Mouse (Mus musculus): ENCODE data around the gene Kif14. TPM values are rescaled to one million over a fixed set of nuclear protein-coding genes. Genes with fewer than 3 reads are reported as not detected.
"Not testable (repeated sequence)": the region's sequence is repeated elsewhere in the genome, so short reads cannot be mapped to it uniquely, and the experiment has no call there.

Gene Kif14
- total RNA-seq, 2 experiments from 2014 or later, result 0.18 to 0.31 TPM

DNA sequence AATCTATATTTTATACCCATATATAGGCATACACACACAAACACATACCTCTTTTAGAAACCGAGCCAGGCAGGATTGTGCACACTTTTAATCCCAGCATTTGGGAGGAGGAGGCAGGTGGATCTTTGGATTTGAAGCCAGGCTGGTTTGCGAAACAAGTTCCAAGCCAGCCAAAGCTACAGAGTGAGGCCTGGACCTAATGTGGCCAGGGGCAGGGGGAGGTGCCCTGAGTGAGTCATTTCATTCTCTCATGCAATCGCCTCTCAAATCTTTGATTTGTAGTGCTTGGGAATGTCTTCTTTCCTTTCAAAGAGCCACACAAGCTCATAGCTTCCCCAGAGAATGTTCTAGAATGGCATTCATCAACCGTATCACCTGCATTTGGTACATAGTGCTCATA, 3.3 kb downstream of the Kif14 start:
- intact Hi-C loops (cut with DNase I), result no loop called here
- no peak for DNase-seq (ENCODE audit: low spot score)

DNA sequence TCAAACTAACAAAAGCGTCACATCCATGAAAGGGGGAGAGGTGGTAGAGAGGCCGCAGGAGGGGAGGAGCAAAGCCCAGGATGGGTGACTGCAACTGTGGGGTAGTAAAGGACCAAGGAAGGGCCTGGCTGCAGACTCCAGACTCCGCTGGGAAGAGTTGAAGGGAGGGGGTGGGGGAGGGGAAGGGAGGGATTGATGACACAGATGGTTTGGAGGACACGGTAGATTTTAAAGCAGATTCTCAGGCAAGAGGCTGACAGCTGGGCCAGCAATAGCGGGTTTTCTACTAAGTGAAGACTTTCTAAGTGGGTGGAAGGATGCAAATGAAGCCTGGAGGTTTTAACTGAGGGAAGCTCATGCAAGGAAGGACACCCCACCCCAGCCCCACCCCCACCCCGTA, 4.3 kb downstream of the Kif14 start:
- DNase-seq (ENCODE audit: low spot score), result no peak
- intact Hi-C loops (cut with DNase I), result no loop called here

DNA sequence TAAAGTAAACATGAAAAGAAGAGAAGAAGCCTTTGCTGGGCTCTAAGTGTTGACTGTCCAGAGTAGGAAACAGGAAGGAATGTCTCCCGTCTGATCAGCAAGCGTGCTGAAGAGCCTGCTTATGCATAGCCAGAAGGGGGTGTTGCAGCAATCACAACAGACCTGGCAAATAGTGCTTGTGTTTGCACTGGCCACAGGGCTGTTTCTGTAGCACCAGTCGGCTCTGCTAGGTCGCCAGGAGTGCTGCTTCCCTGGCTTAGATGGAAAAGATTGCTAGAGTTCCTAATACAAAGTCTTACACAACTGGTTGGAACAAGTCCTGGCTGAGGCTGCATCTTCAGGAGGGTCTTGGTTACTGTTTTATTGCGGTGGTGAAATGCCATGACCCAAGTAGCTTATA, 25.5 kb downstream of the Kif14 start:
- no peak for DNase-seq (ENCODE audit: low spot score)
- intact Hi-C loops (cut with DNase I), result no loop called here

DNA sequence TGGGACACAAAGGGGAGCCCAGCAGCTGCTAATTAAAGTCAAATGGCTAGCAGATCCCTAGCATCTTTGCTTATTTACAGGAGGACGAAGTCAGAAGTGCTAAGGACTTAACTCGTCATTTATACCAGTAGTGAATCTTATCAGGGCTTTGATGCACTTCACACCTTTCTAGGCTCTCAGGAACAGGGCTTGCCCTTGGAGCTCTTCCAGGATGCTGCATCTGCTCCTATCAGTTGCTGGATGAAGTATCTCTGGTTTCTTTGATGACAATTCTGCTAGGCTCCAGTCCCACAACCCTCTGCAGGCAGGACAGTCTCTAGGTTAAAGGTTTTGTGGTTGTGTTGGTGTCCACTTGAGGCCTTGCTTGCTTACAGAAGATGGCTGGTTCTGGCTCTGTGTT, 26.1 kb downstream of the Kif14 start:
- intact Hi-C loops (cut with DNase I), result no loop called here
- DNase-seq (ENCODE audit: low spot score), result no peak

DNA sequence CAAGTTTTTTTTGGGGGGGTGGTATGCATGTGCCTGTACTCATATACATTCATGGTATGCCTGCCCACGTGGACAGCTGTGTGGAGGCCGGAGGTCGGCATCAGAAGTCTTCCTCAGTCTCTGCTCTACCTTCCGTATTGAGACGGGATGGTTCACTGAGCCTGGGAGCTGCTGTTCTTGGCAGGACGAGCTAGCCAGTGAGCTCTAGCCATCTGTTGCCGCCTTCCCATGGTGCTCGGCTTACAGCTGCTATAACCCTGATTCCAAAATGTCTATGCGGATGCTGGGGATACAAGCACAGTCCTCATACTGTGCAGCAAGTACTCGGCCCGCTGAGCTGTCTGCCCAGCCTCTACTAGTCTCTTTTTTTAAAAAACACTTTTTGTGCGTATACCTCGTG, 33.2 kb downstream of the Kif14 start:
- DNase-seq (ENCODE audit: low spot score), result no peak
- intact Hi-C loops (cut with DNase I), result no loop called here

DNA sequence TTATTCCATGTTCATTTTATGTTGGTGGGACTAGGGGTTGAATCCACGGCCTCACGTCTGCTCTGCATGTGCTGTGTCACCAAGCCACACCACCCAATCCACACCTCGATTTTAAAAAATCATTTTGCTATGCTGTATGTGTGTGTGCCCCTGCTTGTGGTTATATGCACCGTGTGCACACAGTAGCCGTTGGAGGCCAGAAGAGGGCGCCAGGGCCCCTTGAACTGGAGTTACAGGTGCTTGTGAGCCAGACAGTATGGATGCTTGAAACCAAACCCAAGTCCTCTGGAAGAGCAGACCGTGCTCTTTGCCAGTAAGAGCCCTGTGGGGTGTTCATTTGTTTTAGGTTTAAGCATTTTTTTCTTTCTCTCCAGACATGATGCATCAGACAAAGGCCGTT, 36.8 kb downstream of the Kif14 start:
- intact Hi-C loops (cut with DNase I), result no loop called here
- DNase-seq (ENCODE audit: low spot score), result no peak

DNA sequence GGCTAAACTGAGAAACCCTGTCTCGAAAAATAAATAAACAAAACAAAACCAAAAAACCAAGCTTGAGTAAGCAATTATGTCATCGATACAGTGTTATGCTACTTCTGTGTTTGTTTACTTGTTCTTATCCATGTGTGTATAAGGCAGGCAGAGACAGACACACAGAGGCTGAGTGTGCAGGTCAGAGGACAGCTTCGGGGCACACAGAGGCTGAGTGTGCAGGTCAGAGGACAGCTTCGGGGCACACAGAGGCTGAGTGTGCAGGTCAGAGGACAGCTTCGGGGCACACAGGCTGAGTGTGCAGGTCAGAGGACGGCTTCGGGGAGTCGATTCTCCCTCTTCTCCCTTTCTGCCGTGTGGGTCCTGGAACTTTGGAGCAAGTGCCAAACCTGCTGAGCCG, 40.1 kb downstream of the Kif14 start:
- DNase-seq (ENCODE audit: low spot score); intact Hi-C loops (cut with DNase I): not testable (repeated sequence)

DNA sequence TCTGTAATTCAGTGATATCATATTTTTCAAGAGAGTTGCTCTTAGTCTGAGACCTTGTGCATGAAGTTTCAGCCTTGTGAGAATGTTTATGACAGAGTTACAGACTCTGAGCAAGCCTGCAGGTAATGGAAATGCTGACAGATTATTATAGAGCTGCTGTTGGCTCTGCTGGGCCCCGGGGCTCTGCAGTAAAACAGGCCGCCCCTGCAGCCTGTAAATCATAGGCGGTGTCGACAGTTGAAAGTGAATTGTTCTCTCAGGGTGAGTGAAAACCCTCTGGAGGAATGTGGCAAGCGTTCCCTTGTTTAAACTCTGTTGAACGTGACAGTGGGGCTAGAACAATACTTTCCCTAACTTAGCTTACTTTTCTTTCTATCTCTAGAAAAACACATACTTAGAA, 46.2 kb downstream of the Kif14 start:
- intact Hi-C loops (cut with DNase I), result no loop called here
- no peak for DNase-seq (ENCODE audit: low spot score)

DNA sequence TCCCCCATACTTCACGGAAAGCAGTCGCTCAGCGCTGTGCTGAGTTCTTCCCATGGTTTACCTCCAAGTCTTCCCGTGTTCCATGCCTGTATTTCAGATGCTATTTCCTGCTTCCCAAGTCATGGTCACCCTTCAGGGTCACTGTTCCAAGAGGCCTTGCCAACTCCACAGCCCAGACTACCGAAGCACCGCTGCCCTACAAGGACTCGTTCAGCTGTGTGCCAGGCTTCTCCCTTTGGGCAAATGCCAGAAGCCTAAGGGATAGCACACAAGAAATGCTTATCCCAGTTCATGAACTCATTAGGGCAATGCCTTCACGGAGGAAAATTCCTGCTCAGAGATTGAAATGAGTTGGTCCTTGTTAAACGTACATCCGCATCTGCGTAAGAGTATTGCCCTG, 47.0 kb downstream of the Kif14 start:
- intact Hi-C loops (cut with DNase I), result no loop called here

DNA sequence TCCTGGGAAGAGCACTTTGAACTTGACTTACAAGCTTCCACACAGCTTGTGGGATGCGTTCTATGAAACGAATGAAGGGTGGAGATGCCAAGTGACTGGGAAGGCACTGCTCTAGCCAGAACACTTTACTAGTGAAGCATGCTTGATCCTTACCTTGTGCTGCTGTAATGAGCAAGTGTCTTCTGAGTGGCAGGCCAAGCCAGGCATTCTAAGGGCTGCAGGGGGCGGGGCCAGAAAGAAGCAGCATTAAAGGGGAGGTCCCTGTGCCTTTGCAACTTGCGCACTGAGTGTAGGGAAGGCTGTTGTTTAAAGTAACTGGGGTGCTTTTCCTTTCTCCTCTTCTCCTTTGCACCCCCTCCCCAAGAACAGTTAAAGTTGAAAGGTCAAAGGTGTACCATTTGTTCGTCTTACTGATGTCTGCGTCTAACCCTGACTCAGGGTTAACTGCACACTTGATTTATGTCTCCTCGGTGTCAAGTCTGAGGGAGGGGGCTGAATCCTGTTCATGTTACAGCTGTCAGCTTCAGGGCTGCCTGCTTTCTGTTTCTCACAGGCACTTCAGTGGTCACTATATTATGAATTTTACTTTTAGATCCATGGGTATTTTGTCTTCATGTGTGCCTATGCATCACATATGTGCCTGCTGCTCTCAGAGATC, 52.7 kb downstream of the Kif14 start:
- no peak for DNase-seq (ENCODE audit: low spot score)
- intact Hi-C loops (cut with DNase I), result no loop called here

More for the DNA sequence above, 47.0 kb downstream of the Kif14 start:
- no peak for DNase-seq (ENCODE audit: low spot score)

DNA sequence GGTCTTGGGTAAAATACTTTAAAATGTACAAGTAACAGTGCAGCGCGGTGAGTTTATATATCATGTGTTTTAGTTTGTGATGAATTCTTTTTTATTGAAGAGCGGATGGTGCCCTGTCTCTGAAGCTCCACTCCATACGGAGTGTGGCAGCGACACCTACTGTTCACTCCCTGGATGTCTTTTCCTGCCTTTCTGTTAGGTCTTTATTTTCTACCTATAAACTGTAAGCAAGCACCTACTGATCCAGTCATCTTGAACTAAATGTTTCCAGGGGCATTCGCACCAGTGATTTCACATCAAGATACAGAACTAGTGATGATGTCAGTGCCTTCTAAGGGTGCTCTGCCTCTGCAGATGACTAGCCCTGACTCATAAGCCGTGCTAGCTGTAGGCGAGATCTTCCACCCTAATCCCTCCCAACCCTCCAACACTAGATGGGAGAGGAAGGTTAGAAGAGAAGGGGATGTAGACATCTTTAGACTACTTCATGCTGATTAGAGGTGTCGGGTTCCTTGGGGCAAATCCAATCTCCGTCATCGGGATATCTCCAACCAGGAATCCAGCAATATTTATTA, 55.3 kb downstream of the Kif14 start:
- no peak for DNase-seq (ENCODE audit: low spot score)
- intact Hi-C loops (cut with DNase I), result loop anchor here (5.0 to 10.0 kb wide), 2 partner anchors 227 to 349 kb away; no protein-coding TSS in a partner anchor

DNA sequence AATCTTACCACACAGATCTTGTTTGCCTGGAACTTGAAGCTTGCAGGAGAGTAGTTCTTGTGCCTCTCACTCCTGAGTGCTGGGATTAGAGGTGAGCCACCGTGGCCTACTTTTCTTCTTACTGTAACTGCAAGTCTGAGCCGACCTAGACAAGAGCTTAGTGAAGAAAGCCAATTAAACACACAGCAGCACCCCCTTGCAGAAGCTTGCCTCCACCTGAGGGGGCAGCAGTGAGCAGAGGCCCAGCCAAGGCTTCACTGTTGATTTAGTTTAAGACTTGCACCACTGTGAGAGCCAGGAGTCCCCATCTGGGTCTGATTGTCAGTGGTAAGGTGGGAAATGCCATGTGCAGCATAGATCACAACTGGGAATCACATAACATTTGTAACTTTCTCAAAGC, 58.8 kb downstream of the Kif14 start:
- intact Hi-C loops (cut with DNase I), result loop anchor here (5.0 to 10.0 kb wide), 2 partner anchors 230 to 353 kb away; no protein-coding TSS in a partner anchor

DNA sequence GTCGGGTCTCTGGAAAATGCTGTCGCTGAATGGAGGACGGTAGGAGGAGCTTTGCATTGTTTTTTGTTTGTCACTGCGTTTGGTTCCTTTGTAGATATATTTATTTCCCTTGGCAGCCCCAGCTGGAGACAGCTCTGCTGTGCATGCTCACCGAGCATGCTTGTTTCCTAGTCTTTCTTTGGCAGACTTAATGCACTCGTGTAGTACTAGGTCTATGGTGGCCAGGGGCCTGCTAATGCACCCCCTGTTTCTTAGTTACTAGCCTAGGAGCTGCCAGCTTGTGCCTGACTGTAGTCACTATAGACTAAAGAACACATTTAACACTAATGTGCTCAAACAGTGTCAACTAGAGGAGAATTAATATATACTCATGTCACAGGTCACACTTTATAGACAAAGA, 59.7 kb downstream of the Kif14 start:
- DNase-seq (ENCODE audit: low spot score), result no peak
- intact Hi-C loops (cut with DNase I), result loop anchor here (10.0 kb wide), 1 partner anchor 231 kb away; no protein-coding TSS in a partner anchor

More for the DNA sequence above, 58.8 kb downstream of the Kif14 start:
- no peak for DNase-seq (ENCODE audit: low spot score)

DNA sequence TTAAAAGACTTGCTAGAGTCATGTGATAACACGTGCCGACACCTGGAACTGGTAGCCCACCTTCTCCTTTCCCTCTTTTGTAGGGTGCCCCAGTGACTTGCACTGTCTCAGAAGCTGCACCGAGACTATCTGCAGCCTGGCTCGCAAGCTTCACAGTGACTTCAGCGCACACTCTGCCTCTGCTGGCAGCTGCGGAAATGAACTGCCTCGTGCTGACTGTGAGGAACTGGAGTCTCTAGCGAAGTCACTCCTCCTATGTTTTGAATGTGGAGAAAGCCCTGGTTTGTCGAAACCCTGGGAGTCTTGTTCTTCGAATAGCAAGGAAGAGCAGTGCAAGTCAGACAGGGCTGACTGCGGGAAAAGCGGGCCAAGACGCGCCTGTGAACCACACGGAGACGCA, 61.0 kb downstream of the Kif14 start:
- intact Hi-C loops (cut with DNase I), result loop anchor here (10.0 kb wide), 1 partner anchor 232 kb away; no protein-coding TSS in a partner anchor
- DNase-seq (ENCODE audit: low spot score), result no peak

DNA sequence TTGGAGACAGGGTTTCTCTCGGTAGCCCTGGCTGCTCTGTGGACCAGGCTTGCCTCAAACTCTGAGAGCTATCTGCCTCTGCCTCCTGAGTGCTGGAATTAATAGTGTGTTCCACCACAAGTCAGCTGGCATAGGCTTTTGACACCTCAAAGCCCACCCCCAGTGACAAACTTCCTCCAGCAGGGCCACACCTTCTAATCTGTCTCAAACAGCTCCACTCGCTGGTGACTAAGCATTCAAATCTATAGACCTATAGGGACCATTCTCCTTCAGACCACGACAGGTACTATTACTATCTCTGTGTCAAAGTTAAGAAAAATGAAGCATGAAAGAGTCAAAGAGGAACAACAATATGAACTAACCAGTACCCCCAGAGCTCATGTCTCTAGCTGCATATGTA, 66.4 kb downstream of the Kif14 start:
- intact Hi-C loops (cut with DNase I), result no loop called here
- no peak for DNase-seq (ENCODE audit: low spot score)

DNA sequence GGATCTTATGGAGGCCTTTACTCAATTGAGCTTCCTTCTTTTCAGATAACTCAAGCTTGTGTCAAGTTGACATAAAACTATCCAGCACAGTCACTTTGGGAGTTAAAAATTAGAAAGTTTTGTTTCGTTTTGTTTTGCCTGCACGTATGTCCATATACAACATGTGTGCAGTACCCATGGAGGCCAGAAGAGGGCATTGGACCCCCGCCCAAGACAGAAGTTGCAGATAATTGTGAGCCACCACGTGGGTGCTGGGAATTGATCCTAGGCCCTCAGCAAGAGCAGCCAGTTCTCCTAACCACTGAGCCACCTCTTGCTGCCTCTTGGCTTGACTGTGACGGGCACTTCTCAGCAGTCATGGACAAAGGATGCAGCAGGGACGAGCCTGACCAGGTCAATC, 70.8 kb downstream of the Kif14 start:
- intact Hi-C loops (cut with DNase I), result no loop called here
- DNase-seq (ENCODE audit: low spot score), result no peak

DNA sequence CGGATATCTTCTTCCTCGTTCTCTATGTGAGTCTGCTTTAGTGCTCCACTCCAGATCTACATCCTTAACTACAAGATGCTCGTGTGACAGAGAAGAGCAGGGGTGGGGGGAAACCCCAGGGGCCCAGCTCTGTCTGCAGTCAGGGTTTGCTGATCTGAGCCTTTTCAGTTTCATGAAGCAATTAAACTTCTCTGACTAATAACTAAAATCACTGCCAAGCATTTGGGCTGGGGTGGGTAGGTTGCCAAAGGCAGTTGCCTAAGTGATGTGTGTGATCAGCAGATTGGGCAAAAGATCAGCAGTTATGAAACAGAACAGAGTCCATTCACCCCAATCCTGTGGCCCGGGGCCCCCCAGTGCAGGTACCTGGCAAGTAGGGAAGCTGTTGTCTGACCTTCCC, 72.1 kb downstream of the Kif14 start:
- DNase-seq (ENCODE audit: low spot score), result peak; percentile 17
- intact Hi-C loops (cut with DNase I), result no loop called here

DNA sequence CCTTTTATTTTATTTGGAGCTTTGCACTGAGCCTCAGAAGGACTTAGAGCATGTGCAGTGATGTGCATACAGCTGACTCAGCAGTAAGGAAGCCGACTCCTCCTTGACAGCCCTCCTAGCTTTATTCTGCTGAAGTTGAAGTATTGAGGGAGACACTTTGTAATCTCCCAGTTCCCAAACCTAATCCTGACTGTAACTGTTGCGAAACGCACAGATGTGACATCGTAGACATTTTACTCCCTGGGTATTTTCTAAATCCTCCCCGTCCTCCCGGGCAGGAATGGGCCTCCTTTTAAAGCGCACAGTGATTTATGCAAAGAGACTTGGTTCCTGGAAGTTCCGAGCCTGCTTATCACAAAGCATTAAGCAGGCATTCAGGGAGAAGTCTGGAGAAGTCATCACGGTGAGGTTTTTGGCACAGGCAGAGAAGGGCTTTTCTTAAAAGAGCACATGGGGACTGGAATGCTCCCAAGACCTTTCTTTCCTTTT, 74.3 kb downstream of the Kif14 start:
- peak; percentile 10 for DNase-seq (ENCODE audit: low spot score)
- intact Hi-C loops (cut with DNase I), result no loop called here

DNA sequence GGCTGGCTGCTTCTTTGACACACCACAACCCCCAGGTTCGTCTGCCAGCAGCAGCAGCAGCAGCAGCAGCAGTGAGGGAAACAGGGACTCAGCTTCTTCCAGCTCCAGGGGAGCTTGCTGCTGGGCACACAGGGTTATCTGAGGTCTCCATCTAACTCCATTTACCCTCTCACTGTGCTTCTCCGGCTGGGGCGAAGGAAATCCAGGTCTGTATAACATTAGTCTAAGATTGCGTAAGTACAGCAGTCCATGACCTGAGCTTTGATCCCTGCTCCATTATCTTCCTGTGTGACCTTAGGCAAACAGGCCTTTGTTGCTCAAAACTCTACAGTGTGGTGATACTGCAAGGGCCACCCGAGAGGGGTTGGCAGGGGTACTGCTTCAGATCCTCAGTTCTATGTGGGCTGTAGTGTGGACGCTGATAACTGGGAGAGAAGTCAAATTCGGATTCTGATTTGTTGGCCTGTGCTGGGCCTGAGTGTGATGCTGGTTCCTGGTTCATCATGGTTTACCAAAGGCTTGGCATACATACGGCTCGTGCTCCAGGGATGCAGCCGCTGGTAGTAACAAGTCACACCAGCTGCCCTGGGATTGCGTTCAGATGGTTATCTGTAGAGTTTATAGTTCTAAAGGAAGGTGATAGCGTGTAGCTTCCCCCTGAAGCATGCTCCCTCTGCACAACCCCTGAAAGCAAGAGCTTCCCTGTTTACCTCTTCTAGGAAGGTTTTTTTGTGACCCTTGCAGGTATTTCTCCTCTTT, 75.7 kb downstream of the Kif14 start:
- intact Hi-C loops (cut with DNase I), result no loop called here
- no peak for DNase-seq (ENCODE audit: low spot score)

DNA sequence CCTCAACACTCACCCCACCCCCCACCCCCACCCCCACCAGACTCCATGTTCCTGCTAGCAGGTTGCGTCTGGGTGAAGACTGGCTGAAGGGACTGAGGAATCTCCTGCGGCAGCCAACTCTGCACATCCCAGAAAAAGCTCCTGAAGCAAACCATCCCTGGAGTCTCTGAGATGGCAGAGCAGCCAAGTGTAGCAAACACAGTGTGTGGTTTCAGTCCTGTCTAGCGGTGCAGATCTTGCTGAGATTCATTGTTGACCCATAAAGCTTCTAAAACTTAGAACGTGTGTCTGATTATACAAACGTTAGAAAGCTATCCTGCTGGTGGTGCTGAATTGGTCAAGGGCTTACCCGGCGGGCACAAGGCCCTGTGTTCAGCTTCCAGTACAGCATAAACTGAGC, 77.8 kb downstream of the Kif14 start:
- no peak for DNase-seq (ENCODE audit: low spot score)
- intact Hi-C loops (cut with DNase I), result no loop called here

DNA sequence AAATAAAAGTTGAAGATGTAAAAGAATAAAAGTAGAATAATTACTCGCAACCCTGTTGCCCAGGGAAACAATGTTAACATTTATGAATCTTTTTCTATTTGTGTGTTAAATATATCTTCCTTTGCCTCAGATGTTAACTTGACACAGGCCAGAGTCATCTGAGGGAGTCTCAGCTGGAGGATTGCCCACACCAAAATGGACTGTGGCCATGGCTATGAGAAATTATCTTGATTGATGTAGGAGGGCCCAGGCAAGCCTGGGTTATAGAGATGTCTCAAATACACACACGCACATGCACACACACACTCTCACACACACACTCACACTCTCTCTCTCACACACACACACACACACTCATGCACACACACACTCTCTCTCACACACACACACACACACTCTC, 80.9 kb downstream of the Kif14 start:
- intact Hi-C loops (cut with DNase I), result no loop called here
- no peak for DNase-seq (ENCODE audit: low spot score)
